Mouse (Mus musculus) adrenal gland, postnatal 14 days (tissue): ENCODE measurements around the gene Kdelr3. TPM values are rescaled to one million over a fixed set of nuclear protein-coding genes. Genes with fewer than 3 reads are reported as not detected.

ENCODE experiments used
- DNase-seq: peaks from one replicate; pipeline ENCODE4 v3.0.0; 2021; ENCODE audit warnings: mixed read lengths
- total RNA-seq: library from RNA; stranded (reverse); gene quantifications from 2 replicates; pipeline ENCODE4 v1.2.3, GENCODE M21; 2021

The Kdelr3 gene
- total RNA-seq, 1 experiment from 2014 or later = 7.3 TPM

DNA sequence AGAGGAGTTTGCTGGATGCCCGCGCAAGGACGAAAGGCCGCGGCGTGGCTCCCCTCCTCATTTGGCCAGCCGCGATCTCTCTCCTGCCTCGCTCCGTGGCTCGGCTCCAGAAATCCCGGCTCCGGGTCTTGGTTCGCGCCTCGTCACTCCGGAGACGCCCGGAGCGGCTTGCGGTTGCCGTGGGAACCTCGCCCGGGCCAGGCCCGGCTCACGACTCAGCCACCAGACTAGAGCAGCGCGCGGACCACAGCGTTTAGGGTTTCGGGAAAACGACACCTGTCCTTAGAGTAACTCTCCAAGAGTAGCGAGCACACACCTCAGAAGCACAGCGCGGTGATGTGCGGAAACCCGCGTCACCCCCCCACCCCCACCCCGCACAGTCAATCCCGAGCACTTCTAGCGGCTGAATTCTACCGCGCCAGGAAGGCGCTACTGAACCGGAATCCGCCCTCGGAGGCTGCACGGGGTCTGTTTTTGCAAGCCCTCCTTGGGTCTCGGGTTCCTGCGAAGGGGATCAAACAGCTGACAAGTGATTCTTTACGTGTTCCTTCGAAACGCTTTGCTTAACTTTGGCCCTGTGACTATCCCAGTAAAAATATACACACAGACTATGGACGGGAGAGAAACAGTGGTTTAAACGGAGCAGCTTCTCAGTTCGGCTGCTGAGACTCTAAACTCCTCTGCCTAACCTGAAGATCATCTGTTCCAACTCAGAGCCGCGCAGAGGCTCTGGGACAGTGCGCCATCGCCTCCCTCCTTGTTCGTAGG is 4.5 kb upstream of the Kdelr3 start:
- peak; percentile 95 for DNase-seq

DNA sequence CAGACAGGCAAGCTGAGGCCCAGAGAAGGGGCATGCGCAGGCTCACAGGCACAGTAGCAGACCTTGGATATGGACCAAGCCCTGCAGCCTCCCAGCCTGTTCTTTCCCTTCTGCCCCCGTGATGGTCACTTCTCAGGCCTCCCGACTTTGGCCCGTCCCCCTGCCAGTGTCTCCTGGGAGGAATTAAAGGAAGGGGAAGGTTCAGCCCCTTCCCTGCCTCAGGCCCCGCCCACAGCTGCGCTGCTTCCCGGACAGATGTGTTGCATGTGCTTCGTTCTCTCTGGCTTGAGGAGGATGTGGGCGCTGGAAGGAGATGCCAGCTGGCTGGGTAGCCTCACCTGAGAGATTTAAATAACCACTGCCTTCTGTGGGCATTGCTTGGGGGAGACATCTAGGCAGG is 2.3 kb upstream of the Kdelr3 start:
- DNase-seq = peak; percentile 46

DNA sequence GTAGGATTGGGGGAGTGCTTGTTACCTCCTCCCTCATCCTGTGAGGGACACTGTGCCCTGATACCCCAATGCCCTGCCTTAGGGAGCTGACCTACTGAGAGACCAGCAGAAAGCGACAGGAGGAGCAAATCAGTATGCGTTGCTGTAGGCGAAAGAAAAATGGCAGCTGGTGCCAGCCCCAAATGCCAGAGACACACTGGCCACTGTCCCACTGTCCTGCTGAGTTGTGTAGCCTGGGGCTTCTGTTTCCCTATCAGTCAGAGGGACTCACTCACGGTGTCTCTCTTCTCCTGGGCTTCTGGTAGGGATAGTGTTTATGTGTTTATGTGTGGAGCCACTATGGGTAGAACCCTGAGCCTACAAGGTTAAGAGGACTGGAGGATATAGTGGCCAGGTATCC is 1.5 kb downstream of the Kdelr3 start:
- DNase-seq = no peak

DNA sequence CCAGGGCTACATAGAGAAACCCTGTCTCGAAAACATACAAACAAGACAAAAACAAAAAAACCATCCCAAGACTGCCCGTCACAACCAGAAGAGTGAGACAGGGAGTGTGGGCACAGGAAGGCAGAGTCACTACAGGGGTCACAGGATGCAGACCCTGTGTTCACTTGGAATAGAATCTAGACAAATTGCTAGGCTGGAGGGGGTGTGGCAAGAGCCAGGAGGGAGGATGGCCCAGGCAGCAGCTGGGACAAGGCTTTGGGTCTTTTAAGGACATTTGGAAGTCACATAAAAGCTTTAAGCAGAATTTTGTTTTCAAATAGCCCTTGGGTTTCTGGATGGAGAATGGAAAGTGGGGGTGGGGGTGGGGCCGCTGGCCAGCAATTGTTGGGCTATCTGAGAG is 2.4 kb downstream of the Kdelr3 start:
- no peak for DNase-seq

GRCm38 (mm10) chr15:79519400-79520220 is 3.4 kb downstream of the Kdelr3 start:
- DNase-seq = no peak

GRCm38 (mm10) chr15:79525564-79525963 is 9.4 kb downstream of the Kdelr3 start:
- DNase-seq = no peak

DNA sequence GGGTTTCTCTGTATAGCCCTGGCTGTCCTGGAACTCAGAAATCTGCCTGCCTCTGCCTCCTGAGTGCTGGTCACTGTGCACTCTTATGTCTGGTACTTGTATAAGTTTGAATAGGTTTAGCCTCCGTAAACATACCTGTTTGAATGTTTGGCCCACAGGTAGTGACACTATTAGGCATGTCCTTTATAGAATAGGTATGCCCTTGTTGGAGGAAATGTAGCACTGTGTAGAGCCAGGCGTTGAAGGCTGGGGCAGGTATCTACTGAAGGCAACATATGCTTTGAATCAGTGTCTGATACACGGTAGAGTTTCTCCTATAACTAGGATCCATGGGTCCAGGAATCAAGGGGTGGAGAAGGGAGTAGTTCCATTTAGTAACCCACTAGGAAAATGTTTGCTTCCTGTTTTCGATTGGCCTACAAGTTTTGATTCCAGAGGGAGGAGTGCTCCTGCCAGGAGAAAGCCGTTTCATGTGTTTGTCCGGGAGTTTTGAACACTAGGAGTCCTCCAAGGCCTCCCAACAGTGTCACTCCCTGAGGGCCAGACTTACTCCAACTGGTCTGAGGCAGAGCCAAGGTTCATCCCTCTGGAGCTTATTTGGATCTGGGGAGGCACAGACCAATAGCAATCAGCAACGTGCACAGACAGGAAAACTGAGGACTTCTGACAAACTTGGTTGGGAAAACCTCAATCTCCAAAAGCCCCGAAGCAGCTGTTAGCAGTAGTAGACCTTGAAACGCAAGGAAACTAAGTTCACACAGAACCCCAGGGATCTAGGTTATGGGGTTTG is 10.0 kb downstream of the Kdelr3 start:
- peak; percentile 63 for DNase-seq

DNA sequence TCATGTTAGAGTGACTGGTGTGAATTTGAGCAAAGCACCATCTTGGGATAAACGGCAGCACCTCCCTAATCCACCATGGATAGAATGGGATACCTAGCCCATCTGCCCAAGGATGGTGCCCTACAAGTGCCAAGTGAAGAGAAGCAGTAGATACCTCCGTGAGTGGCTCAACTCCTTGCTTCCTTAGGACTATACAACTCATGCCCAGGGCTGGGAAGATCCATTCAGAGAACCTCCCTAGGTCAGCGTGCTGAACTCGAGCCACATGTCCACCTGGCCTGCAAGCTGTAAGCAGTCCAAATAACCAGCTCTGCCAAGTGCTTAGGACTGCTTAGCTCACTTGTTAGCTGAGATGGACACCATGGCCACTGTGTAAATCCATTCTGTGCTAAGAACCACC is 11.0 kb downstream of the Kdelr3 start:
- DNase-seq = peak; percentile 32

GRCm38 (mm10) chr15:79527991-79528639 is 11.9 kb downstream of the Kdelr3 start:
- DNase-seq = peak; percentile 23

DNA sequence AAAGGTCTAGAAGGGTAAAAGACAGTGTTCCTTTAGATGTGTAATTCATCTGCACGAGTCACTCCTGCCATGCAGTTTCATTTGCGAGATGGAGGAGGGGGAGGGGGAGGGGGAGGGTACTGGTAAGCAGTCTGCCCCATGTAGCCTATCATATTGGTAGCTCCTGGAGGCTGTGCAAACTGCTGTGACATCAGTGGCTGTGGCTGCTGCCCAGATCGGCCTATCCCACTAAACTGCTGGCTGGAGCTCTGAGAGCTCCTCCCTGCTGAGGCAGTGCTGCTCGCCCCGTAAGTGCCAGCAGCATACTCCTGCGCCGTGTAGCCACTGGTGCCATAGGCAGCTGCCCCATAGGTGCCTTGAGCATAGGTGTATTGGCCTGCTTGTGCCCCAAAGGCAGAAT is 13.7 kb downstream of the Kdelr3 start:
- DNase-seq = no peak

GRCm38 (mm10) chr15:79533796-79534195 is 17.6 kb downstream of the Kdelr3 start:
- no peak for DNase-seq

DNA sequence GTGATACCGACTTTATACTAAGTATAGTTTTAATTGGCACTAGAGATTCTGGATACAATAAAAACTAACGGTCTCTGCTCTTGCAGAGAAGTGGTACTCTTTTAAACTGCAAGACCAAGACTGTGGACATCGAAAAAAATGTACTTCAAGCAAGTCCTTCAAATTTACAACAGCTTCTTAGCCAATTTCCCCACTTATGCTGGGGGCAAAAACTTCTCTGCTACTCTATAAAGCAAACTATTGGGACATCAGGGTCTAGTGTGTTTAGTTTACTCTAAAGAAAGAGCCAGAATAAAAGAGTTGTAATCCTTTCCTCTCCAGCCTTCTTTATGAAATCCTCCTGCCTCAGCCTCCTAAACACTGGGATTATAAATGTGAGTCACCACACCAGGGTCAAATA is 27.8 kb downstream of the Kdelr3 start:
- DNase-seq = no peak

DNA sequence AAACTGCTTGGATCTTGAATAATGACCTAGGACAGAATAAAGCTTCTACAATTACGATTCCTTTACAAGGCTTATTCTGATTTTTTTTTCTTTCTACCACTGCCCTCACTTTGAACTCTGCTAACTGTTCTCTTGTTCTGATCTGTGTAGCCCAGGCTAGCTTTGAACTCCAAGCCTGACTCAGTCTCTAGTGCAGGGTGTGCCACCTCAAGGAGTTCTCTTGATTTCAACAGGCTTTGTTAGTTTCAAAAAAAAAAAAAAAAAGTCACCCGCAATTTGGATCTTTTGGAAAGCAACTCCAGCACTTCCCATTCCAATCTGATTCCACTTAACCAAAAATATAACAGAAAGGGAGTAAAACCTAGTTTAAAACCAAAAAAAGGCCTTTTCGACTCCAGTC is 29.3 kb downstream of the Kdelr3 start:
- DNase-seq = no peak

- DNase-seq = peak; percentile 90
Measured at GRCm38 (mm10) chr15:79545921-79546399, 29.7 kb downstream of the Kdelr3 start.

DNA sequence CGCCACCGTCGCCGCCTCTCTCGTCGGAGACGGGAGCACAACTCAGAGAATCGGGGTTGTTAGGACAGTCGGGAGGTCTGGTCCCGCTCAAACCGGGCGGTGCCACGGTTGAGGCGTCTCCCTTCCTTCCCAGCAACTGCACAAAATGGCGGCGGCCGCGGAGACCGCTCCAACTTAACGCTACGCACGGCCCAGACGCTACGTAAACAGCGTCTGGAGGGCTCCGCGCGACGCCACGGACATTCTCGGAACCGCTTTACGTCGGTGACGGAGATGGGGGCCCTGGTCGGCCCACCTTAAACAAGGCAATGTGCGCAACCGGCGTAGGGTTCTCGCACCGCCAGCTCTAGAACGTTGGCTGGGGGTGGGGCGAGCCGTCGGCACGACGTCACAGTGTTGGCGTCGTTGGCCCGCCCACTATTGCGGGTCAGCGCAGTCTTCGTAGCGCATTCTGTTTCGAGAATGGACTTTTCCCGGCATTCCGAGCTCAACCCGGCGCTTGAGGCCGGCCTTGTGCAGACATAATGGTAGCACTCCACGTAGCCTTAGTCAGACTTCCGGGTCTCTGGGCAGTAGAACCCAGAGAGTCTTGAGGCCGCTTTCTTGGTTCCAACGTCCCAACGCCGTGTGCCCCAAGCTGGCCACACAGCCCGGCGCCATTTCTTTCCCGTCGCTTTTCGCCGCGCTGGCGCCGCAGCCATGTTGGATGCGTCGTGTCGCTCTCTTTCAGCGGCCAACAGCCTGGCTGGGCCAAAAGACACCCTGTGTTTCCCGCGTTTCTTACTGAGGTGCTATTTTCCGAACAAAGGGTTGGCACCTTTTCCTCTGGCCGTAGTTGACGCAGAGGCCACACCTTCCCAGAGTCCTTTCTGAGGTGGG is 30.4 kb downstream of the Kdelr3 start, which contains the start of gene Ddx17:
Gene Ddx17, minus strand, starts transcription at position 332 of the 879 bp plus-strand sequence.
- DNase-seq = peak; percentile 99

DNA sequence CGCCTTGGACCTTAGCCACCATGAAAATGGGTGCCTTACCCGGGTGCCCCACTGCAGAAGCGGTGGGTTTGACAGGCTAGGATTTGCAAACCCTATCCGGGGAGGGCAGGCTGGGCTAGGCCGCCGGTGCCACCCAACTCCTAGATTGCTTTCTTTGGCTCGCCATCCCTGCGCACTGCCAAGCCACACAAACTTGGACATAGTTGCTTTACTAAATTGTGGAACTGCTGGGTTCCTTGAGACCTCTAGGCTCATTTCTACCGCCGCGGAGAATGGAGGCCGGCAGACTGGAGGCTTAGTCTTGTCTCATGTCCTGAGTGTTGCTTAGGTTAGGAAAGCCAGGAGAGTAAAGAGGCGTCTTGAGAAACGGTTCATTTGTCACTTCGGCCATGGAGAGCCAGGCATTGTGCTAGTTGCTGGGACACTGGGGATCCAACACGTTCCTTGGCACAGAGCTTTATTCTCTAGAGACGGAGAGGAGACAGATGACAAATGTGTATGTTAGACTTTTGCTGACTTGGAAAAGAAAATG is 31.1 kb downstream of the Kdelr3 start:
- DNase-seq = peak; percentile 52

- no peak for DNase-seq
Measured at GRCm38 (mm10) chr15:79548226-79548625, 32.0 kb downstream of the Kdelr3 start.

DNA sequence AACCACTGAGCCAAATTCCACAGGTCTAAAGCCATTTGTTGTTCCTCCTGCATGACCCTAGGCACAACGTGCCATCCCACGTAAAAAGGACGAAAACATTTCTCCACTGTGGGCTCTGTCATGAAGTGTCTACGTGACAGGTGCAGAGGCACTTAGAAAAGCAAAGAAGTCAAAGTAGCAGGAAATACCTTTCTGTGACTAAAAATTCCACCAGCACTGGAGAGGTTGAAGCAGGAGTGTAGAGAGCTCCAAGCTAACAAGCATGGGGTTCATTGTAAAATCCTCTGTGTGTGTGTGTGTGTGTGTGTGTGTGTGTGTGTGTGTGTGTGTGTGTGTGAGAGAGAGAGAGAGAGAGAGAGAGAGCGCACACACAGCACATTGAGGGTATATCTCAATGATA is 36.4 kb downstream of the Kdelr3 start:
- DNase-seq = no peak

GRCm38 (mm10) chr15:79559649-79560048 is 43.4 kb downstream of the Kdelr3 start:
- no peak for DNase-seq

GRCm38 (mm10) chr15:79562417-79562816 is 46.2 kb downstream of the Kdelr3 start:
- DNase-seq = no peak
